Mouse (Mus musculus) neural tube, embryonic 11.5 days (tissue): Measurements from ENCODE around the gene Bsg. TPM values are rescaled to one million over a fixed set of nuclear protein-coding genes. Genes with fewer than 3 reads are reported as not detected.

Experiments used
- ATAC-seq: fragments of 200-750 bp; cut with Nextera tagmentation; 2 replicates; pipeline ENCODE4 v1.8.0; 2017; ENCODE audit warnings: moderate number of reproducible peaks, mild to moderate bottlenecking, moderate TSS enrichment, moderate library complexity; ENCODE audit not compliant: insufficient read depth, low FRiP score, low TSS enrichment
- DNase-seq: peaks from one replicate; pipeline ENCODE4 v3.0.0-alpha.2; 2015; ENCODE audit warnings: low spot score
- H3K27ac ChIP-seq: fragments of 300-500 bp; sonication (generic); 2 replicates; pipeline ENCODE4 v1.5.1; 2014; ENCODE audit warnings: low read depth, mild to moderate bottlenecking, low read length
- H3K27me3 ChIP-seq: fragments of 300-500 bp; sonication (generic); 2 replicates; pipeline ENCODE4 v1.6.1; 2014; ENCODE audit warnings: mild to moderate bottlenecking, low read length, mixed read lengths; ENCODE audit not compliant: control insufficient read depth, insufficient read depth
- H3K36me3 ChIP-seq: fragments of 300-500 bp; sonication (generic); 2 replicates; pipeline ENCODE4 v1.6.1; 2014; ENCODE audit warnings: mild to moderate bottlenecking, low read length, moderate library complexity, mixed read lengths; ENCODE audit not compliant: control insufficient read depth, insufficient read depth
- H3K4me1 ChIP-seq: fragments of 300-500 bp; sonication (generic); 2 replicates; pipeline ENCODE4 v1.6.1; 2014; ENCODE audit warnings: low read length, mixed read lengths; ENCODE audit not compliant: control insufficient read depth, insufficient read depth
- H3K4me2 ChIP-seq: fragments of 300-500 bp; sonication (generic); 2 replicates; pipeline ENCODE4 v1.6.1; 2014; ENCODE audit warnings: low read depth, mild to moderate bottlenecking, moderate library complexity
- H3K4me3 ChIP-seq: fragments of 300-500 bp; sonication (generic); 2 replicates; pipeline ENCODE4 v1.5.1; 2014; ENCODE audit warnings: low read depth, low read length
- H3K9ac ChIP-seq: fragments of 300-500 bp; sonication (generic); 2 replicates; pipeline ENCODE4 v1.6.1; 2014; ENCODE audit warnings: mild to moderate bottlenecking, low read length
- H3K9me3 ChIP-seq: fragments of 300-500 bp; sonication (generic); 2 replicates; pipeline ENCODE4 v1.6.1; 2016; ENCODE audit warnings: low read length; ENCODE audit not compliant: control insufficient read depth
- WGBS: fragments of 180-500 bp; shearing (Covaris S2); extraction: QIAGEN DNeasy Blood & Tissue Kit; methylation state at CpG from one replicate; pipeline ENCODE4 v1.1.7; 2014; 5-methylcytosine and 5-hydroxymethylcytosine counted together
- polyA plus RNA-seq: library from polyadenylated mRNA; unstranded; fragments of >200 nt; fragmentation: Nextera tagmentation; extraction: Ambion mirVana; gene quantifications from 2 replicates; pipeline ENCODE4 v1.2.1, GENCODE M21; 2014

Bsg gene
- polyA plus RNA-seq, 1 experiment from 2014 or later: 595 TPM

DNA sequence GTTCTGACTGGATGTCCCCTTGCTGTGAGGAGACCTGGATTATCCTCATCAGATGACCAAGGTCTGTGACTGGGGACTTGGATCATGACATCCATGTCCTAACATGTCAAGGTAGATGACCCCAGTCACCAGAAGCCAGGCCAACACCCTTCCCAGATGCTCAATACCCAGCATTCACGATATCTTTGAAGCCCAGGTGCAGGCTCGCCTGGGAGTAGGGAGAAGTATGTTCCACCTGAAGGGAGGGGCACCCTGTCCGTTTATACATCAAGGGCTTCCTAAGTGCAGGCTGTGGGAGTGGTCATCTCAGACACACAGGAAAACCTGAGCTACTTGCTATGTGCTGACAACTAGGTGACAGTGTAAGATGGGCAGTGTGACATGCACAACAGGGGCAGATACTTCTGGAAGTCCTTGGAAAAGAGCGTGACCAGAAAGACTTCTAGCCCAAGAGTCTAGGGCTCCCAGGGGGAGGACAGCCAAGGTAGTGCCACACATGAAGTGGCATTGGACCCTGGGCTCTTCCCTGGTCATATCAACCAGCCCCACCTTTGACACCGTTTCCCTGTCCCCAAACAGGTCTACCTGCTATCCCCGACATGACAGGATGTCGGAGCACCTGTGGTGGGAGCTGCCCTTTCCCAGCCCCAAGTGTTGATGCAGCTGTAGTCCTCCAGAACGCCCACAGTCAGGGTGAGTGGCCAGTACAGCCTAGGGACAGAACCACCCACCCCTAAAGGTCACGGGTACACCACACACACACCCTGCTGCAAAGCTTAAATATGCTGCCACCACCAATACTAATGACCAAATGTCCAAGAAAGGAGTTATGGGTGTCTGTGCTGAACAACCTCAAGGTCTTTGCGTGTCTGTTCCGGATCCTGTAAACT is 23.4 kb upstream of the Bsg start:
- H3K9ac ChIP-seq: peak overlapping the region; percentile 44
- H3K27ac ChIP-seq: peak overlapping the region; percentile 64; the same call in 1 of the 2 replicates
- ATAC-seq: peak; percentile 60
- no peaks in the 10 kb centered on the region for H3K9me3 ChIP-seq
- H3K27me3 ChIP-seq: no peaks in the 10 kb centered on the region
- peaks cover 17% of the 10 kb centered on the region for H3K4me1 ChIP-seq
- peak overlapping the region; percentile 92 for H3K4me3 ChIP-seq
- DNase-seq: no peak
- 42% methylated on average over 11 of the region's 11 CpGs for WGBS
- H3K36me3 ChIP-seq: peaks cover 11% of the 10 kb centered on the region; the same call in 1 of the 2 replicates
- peak overlapping the region; percentile 61 for H3K4me2 ChIP-seq

DNA sequence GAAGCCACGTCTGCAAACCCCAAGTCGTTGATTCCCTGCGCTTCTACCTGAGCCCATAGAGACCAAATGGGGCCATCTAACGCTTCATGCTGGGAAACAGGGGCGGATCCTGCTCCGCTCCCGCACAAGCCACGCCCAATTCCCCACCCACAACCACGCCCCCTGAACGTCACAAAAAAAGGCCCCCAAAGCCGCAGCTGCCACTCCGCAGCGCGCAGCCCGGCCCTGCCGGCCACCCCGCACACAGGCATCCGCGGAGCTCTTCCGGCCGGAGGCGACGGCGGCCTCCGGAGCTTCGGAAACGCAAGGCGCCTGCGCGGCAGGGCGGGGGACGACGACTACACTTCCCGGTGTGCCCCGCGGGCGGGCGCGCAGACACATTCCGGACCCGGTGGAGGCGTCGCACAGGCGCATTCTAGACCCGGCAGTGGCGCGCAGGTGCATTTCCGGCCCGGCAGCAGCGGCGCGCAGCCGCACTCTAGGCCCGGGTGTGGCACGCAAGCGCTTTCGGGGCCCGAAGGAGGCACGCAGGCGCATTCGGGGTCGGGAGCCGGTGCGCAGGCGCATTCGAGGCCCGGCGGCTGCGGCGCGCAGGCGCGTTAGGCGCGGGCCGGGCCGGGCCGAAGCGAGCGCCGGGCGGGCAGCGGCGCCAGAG is 22.6 kb upstream of the Bsg start, which contains the start of gene Cdc34:
TSS of gene Cdc34 (plus strand) at position 605 of the 655 bp plus-strand sequence.
- H3K36me3 ChIP-seq: peaks cover 12% of the 10 kb centered on the region
- peak within 1 kb of the TSS; percentile 92 for H3K4me3 ChIP-seq
- H3K4me1 ChIP-seq: peaks cover 17% of the 10 kb centered on the region
- ATAC-seq: peak; percentile 88
- peak within 1 kb of the TSS; percentile 83 for H3K4me2 ChIP-seq
- WGBS: under 1% methylated on average over 66 of the region's 84 CpGs
- no peaks in the 10 kb centered on the region for H3K9me3 ChIP-seq
- peak within 1 kb of the TSS; percentile 83 for H3K9ac ChIP-seq
- no peaks in the 10 kb centered on the region for H3K27me3 ChIP-seq
- H3K27ac ChIP-seq: peak within 1 kb of the TSS; percentile 64
- peak; percentile 100 for DNase-seq

DNA sequence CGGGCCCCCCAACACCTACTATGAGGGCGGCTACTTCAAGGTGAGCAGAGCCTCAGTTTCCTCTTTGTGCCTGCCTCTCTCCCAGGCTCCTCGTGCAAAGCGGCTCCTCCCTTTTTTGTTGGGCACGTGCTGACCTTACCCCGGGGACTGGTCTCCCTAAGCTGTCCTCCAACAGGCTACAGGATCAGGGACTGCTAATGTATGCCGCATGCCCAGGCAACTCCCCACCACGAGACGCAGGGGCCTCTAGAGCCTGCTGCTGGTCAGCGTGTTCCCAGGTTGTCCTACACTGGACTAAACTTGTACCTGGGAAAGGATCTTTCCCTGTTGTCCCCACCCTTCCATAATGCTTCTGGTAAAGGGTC is 21.8 kb upstream of the Bsg start:
- WGBS: 0% methylated on average over 10 of the region's 10 CpGs
- Histone ChIP-seq H3K9ac (peak overlapping the region; percentile 83), H3K36me3 (peaks cover 18% of the 10 kb centered on the region), H3K27ac (0 out of 2 replicates have a peak overlapping the region, but pooled peaks have one; percentile 39), H3K27me3 (no peaks in the 10 kb centered on the region), H3K4me1 (peaks cover 17% of the 10 kb centered on the region), H3K4me2 (peak overlapping the region; percentile 83), H3K9me3 (no peaks in the 10 kb centered on the region), H3K4me3 (peak overlapping the region; percentile 92)
- DNase-seq (no peak), ATAC-seq (no peak; the same call in none of the 2 replicates)

DNA sequence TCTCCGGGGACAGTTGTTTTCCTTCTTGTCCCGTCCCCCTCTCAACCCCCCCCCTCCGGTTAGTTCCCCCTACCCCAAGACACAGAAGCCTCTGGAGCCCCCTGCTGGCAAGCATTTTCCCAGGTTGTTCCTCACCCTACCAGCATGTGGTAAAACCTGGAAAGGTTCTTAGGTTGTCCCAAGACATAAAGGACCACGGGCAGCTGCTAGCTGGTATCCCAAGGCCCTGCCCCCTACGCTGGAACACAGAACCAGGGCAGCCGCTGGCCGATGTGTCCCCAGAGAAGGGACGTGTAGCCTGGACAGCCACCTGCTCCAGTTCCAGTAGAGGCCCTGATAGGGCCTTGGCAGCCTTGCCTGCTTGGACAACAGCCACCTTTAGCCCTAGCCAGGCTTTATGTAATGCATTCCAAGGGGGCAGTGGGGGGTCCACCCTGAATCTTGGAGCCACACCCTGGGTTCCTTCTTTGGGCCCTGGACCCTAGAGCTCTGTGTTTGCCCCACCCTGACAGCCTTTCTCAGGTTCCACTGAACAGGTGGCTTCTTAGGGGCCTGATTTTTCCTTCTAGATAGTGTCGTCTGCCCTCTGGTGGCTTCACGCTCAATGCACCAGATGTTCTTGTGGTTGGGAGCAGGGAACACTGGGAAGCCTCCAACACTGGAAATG is 21.2 kb upstream of the Bsg start:
- Histone ChIP-seq H3K36me3 (peaks cover 18% of the 10 kb centered on the region), H3K9me3 (no peaks in the 10 kb centered on the region), H3K4me1 (peaks cover 17% of the 10 kb centered on the region), H3K27ac (no peak overlapping the region), H3K27me3 (no peaks in the 10 kb centered on the region), H3K4me2 (peak overlapping the region; percentile 83), H3K9ac (peak overlapping the region; percentile 83), H3K4me3 (peak overlapping the region; percentile 92)
- ATAC-seq: no peak
- 5% methylated on average over 10 of the region's 10 CpGs for WGBS
- peak; percentile 61 for DNase-seq

DNA sequence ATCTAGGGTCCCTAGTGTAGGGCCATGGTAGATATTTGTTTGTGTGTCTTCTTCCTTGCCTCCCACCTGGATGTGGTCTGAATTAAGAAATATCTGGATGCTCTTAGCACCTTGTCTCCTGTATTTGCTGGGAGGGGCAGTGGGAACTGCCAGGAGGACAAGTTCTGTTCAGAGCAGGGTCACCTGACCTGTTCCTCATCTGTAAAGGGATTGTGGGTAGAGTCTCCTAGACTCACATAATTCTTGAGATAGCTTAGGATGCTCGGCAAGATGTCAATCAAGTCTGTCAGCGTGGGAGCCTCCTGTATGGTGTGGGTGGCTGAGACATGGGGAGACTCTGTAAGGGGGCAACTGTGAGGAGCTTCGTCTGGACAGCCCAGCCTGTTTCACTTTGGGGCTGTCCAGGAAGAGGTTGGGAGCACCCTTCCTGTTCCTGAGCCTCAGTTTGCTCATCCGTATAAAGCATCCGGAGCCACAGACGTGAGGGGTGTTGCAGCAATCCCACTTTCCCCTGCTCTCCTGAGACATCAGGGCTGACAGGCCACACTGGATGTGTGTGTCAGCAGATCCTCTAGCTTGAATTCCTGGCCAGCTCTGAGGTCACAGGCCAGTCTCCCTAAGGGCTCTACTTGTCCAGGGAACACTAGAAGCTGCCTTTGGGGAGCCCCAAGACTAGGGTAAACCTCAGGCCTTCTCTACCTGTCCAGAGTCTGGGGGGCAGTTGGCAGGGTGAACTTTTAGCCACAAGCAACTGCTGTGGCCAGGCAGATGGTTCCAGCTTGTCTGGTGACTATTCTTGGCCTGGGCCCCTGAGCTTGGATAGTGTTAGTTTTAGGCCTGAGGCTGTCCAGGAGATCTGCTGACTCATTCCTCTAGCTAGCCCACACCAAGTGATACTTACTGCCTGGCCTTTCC is 20.3 kb upstream of the Bsg start:
- H3K27ac ChIP-seq: no peak overlapping the region
- no peak for ATAC-seq

DNA sequence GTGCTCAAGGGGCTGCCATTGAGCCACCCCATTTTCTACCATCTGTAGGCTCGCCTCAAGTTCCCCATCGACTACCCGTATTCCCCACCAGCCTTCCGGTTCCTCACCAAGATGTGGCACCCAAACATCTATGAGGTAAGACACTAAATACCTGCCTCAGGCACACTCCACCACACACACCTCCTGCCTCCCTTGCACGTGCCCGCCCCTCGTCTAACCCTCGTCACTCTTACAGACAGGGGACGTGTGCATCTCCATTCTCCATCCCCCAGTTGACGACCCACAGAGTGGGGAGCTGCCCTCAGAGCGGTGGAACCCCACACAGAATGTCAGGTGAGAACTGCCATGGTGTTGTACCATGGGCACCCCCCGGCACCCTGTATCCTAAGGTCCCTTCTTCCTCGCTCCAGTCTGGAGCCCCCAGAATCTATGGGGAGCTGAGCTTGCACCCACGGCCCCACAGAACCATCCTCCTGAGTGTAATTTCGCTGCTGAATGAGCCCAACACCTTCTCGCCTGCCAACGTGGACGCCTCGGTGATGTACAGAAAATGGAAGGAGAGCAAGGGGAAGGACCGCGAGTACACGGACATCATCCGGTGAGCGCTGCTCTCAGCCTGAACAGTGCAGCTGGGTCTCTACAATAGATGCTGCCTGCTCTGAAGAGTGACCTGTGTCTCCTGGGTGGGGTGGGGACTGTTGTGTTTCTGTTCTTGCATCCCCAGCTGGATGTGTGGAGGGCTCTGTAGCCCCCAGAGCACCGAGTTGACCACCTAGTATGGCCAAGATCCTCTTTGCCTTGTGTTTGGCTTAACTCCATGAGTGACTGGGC is 19.3 kb upstream of the Bsg start:
- ATAC-seq: no peak
- no peak for DNase-seq
- no peak overlapping the region for H3K4me3 ChIP-seq
- H3K9me3 ChIP-seq: no peaks in the 10 kb centered on the region
- no peak overlapping the region for H3K4me2 ChIP-seq
- peaks cover 17% of the 10 kb centered on the region for H3K4me1 ChIP-seq
- WGBS: 93% methylated on average over 25 of the region's 25 CpGs
- peaks cover 25% of the 10 kb centered on the region for H3K36me3 ChIP-seq
- no peak overlapping the region for H3K9ac ChIP-seq
- H3K27me3 ChIP-seq: no peaks in the 10 kb centered on the region
- H3K27ac ChIP-seq: no peak overlapping the region

More for the DNA sequence above, 20.3 kb upstream of the Bsg start:
- Histone ChIP-seq H3K27me3 (no peaks in the 10 kb centered on the region), H3K9ac (no peak overlapping the region; the same call in 1 of the 2 replicates), H3K9me3 (no peaks in the 10 kb centered on the region), H3K4me3 (peak overlapping the region; percentile 92; the same call in 1 of the 2 replicates), H3K36me3 (peaks cover 23% of the 10 kb centered on the region), H3K4me1 (peaks cover 17% of the 10 kb centered on the region), H3K4me2 (peak overlapping the region; percentile 83; the same call in 1 of the 2 replicates)
- WGBS: 90% methylated on average over 6 of the region's 6 CpGs
- DNase-seq: no peak

DNA sequence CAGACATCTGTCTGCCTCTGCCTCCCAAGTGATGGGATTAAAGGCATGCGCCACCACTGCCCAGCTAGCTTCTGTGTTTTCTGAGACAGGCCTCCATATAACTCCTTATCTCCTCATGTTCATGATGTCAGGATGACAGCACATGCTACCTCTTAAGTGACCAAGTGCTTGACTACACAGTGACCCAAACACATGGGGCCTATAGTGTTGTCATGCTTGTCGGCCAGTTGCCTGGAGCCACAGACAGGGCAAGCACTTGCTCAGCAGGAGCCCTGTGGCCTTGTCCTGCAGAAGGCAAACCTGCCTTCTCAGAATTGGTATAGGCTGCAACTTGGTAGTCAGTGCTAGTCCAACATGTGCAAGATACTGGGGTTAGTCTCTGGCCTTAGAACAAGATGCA is 18.1 kb upstream of the Bsg start:
- H3K4me3 ChIP-seq: no peak overlapping the region
- no peak overlapping the region for H3K4me2 ChIP-seq
- H3K36me3 ChIP-seq: peaks cover 25% of the 10 kb centered on the region
- peaks cover 12% of the 10 kb centered on the region for H3K4me1 ChIP-seq
- DNase-seq (no peak), ATAC-seq (no peak)
- H3K27ac ChIP-seq: no peak overlapping the region
- no peak overlapping the region for H3K9ac ChIP-seq
- WGBS: 92% methylated on average over 2 of the region's 2 CpGs
- no peaks in the 10 kb centered on the region for H3K9me3 ChIP-seq
- no peaks in the 10 kb centered on the region for H3K27me3 ChIP-seq
